Mouse (Mus musculus) neural tube, embryonic 10.5 days (tissue): ENCODE data around the gene Polr2c.
"Not testable (repeated sequence)": the region's sequence is repeated elsewhere in the genome, so short reads cannot be mapped to it uniquely, and the experiment has no call there.

Experiments
- DNase-seq: peaks from one replicate; pipeline ENCODE4 v3.0.0-alpha.2; 2017; ENCODE audit warnings: low spot score; ENCODE audit errors: extremely low spot score

Gene Polr2c

DNA sequence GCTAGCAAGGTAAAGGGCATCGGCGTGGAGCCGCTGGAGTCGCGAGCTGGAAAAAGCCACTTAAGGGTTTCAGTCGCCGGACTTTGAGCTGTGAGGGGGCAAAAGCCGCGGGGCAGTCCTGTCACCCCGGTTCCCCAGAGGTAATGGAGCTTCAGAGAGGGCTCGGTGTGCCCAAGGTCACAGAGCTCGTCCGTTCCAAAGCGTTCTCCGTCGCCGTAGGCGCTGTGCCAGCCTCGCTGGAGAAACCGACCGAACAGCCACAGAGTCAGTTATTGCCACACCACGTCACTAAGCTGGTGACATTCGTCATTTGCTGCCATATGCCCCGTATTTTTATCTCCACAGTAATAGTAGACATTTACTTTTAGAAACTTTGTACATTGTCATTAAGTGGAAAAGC lies 18.6 kb upstream of the Polr2c start:
- DNase-seq = no peak

DNA sequence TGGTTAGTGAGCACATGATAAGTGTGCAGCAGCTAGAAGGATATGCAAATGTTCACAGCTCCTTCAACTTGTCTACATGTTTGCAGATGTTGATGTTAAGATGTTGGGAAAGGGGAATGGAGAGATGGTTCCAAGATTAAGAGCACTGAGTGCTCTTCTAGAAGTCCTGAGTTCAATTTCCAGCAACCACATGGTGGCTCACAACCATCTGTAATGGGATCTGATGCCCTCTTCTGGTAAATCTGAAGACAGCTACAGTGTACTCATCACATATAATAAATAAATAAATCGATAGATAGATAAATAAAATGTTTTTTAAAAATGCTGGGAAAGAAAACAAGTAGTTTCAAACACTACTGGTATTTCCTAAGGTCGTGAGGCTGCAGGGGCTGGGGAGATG lies 16.1 kb upstream of the Polr2c start:
- no peak for DNase-seq

DNA sequence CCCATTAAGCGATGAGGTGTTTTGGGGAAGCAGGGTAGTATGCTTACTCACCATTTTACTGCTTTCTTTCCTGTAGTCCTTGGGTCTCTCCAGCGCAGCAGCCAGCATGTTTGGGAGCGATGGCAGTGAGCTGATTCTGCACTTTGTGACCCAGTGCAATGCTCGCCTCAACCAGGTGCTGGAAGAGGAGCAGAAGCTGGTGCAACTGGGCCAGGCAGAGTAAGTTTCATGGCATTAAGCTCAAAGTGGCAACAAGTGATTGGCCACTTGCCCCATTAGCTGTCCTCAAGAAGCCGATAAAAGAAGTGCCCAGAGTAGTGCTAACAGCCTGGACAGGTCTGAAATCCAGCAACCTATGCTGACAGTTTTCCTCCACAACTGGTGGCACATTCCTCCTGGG lies 7.2 kb upstream of the Polr2c start:
- no peak for DNase-seq

DNA sequence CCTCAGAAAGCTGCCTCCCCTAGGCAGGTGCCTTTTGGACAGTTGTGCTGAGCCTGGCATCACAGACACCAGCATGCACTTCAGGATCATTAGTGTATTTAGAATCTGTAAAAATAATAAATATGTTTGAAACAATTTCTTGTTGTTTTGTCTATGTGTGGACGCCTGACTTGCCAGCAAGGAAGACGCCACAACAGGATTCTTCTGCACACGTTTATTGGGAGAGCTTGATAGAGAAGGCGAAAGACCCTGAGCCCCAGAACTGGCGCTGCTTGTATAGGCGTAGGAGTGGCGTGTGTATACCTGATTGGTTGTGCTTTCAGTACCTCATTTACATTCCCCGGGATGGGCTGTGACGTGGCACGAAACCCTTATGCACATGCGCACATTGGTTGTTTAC lies 2.5 kb upstream of the Polr2c start:
- DNase-seq = not testable (repeated sequence)

DNA sequence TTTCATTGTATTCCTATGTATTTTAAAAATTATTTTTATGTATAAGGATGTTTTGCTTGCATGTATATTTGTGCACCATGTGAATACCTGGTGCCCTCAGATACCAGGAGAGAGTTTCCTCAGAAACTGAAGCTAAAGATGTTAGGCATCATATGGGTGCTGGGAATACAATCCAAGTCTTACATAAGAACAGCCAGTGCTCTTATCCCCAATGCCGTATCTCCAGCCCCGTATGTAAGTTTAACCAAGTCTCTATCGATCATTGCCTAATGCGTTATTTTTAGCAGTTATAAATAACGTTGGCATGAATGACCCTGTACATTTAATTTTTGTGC lies 272 bp upstream of the Polr2c start:
- no peak for DNase-seq

DNA sequence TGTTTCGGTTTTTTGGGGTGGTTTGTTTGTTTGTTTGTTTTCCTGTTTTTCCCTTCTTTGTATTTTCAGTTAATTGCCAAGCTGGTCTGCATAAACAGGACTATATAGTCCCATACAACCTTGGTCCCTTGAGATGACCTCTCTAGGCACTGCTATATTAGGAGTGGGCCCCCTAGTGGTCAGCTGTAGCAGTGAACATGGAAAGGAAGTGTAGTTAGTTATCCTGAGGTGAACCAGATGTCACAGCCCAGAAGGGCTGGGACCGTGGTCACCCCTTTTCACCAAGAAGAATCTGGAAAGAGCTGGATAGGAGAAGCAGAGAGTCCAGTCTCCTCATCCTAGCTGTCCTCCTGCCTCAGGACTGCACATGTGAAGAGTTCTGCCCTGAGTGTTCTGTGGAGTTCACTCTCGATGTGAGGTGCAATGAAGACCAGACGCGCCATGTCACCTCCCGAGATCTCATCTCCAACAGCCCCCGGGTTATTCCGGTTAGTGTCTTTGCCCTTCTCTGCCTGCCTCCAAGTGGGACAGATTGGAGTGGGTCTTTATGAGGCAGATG lies 4.2 kb downstream of the Polr2c start:
- peak; percentile 62 for DNase-seq

DNA sequence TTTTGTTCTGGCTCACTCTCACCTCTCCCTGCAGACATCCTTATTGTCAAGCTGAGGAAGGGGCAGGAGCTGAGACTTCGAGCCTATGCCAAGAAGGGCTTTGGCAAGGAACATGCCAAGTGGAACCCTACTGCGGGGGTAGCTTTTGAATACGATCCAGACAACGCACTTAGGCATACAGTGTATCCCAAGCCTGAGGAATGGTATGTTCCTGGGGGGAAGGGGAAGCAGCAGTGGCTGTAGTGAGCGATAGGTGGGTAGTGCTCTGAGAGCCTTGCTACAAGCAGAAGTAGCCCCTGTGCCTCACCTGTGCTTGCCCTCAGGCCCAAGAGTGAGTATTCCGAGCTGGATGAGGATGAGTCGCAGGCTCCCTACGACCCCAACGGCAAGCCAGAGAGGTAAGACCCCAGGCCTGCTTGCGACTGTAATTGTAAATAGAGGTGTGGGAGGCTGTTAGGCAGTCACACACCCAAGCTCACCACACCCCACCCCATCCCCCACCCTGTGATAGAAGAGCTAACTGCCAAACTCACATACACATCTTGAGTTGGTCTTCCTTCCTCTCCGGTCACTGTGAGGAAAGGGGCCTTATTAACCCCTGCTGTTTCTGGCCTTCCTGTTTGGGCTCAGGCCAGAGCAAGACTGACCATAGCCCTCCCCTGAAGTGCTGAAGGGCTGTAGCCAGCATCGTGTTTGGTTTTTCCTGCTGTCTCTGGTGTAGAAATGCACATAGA lies 5.4 kb downstream of the Polr2c start:
- no peak for DNase-seq

DNA sequence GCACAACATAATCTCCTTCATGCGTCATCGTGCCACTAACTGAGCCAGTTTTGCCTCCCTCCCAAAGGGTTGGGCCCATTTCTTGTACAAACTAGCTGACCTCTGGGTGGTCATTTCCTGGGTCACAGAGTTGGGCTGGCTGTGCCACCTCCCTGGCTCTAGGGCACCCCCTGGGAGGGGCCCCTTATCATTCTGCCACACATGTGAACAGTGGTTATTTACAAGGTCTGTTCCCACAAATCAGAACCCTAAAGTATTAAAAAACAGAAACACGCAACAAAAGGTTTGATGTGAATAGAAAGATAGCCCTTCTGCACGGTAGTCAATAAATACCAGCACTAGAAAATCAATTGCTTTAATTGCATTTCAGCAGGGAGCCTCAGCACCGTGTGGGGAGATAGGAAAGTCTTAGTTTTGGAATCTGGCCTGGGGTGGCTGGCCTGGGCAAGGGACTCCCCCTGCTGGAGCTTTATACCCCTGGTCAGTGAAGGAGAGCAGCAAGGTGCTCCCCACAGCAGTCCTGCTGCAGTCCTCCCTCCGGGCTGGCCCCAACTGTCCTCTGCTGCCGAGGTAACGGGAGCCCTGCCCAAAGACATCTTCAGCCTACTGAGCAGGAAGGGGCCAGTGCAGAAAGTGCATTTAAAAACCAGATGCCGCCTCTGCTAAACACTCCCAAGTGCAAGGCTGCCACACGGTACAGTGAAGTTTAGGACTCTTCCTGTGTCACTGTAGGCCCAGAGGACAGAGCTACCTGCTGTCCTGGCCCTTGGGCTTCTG lies 6.8 kb downstream of the Polr2c start:
- no peak for DNase-seq

DNA sequence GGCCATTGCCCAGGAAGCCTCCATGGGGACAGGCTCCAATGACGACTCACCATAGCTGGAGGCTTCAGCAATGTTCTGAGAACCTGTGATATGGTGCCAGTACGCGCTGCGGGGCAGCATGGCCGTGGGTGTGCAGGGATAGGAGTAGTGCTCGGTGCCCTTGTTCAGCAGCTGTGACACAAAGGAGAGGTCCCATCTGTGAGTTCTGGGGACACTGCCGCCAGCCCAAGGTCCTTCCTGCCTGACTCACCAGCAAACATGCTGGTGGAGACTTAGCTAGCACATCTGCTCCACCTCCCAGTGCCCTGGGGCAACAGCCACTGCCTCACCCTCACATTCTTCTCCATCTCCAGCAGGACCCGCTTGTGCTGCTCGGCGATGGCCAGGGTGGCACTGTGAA lies 8.0 kb downstream of the Polr2c start:
- DNase-seq = no peak

DNA sequence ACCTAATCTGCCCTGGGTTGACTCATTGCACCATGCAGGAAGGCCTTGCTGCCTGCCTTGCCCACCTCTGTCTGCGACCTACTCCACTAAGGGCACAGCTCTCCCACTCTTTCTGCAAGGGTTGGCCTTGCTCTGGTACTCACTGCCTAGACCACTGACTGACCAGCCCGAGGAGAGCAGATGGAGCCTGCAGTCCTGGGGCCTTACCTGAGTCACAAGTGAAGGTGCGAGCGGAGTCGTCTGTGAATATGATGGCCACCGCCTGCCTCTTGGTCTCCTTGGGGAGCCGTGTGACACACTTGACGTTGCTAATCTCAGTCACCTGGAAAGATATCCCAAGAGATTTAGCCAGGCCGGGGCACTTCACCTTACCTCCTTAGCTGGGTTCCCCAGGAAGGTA lies 9.7 kb downstream of the Polr2c start:
- no peak for DNase-seq

DNA sequence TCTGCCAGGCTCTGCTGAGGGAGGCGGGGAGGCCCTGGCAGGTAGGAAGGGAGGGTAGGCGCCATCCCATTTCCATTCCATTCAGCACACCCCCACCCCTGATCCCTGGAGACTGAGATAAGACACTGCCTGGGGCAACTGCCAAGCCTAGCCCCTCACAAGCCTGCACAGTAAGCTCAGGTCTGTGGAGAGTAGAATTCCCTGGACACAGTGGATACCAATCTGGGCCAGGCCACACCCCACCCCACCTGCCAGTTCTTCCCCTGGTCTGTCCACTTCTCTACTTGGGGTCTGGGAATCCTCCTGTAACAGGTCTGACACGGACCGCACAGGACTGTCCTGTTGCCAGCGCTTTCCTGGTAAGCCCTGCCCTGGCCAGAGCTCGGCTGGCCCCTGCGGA lies 11.9 kb downstream of the Polr2c start:
- DNase-seq = no peak

DNA sequence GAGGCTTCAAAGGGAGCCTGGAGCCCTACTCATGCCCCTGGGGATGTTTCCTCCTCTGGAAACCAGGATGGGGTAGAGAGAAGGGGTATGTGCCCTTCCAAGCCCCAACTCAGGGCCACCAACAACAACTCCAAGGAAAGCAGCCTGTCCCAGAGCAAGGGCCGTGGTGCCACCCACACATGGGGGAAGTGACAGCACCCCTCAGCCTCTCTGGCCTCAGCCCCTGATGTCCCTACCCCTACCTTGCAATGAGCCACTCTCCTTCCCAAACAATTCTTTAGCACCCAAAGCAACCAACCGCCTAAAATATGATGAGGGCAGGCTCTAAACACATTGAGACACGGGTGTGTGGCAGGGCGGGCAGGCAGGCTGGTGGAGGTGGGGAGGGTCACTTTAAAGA lies 12.8 kb downstream of the Polr2c start:
- no peak for DNase-seq

DNA sequence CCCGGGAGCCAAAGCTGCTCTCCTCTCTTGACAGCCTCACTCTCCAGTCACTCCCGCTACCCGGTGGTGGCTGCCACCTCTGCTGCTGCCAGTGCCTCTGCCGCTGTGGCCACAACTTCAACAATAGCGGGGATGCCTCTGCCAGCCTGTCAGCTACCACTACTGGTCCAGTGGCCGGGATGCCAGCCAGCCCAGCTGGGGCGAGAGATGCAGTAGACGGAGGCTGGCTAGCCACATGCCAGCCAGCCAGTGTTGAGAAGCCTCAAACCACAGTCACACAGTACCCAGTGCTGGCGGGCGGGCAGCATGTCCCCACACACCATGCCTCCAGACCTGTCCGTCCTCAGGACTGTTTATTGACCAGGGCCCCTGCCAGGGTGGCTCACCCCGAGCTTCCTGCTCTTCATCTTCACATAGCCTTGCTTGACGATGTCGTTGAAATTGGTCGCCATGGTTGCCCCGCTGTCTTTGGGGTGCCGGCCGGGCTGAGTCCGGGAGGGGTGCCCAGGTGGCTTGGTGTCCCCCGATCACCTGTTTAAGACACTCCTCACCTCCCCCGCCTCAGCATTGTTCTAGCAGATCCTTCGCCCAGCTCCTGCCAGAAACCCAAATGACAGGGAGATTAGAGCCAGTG lies 13.3 kb downstream of the Polr2c start:
- DNase-seq = peak; percentile 30

DNA sequence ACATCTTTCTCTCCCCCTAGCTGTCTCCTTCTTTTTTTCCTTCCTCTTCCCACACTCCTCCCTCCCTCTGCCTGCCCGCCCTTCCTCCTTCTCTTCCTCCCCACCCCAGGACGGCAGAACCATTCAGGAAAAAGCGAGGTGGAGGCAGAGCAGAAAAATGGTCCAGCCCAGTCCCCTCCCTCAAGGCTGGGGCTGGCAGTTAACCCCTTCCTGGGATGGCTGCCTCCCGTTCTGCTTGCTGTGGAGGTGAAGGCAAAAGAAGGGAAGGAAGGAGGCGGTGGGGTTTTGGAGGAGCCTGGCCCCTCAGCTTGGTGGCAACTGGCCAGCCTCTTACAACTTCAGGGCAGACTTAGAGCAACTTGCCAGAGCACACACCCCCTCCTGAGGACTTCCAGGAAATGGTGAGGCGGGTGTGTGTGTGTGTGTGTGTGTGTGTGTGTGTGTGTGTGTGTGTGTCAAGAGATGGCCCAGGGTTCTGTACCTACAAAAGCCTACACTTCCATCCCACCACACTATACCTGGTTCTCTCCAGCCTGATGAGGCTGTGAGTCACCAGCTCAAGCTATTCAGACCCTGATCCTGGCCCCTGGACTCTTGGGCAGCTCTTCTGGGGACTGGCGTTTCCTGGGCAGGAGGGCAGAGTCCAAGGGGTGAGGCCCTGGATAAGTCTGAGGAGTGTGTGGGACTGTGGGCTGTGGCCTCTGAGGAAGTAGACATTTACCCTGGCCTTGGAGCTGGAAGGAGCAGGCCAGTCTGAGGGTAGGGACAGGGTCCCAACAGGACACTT lies 14.1 kb downstream of the Polr2c start:
- peak; percentile 51 for DNase-seq

DNA sequence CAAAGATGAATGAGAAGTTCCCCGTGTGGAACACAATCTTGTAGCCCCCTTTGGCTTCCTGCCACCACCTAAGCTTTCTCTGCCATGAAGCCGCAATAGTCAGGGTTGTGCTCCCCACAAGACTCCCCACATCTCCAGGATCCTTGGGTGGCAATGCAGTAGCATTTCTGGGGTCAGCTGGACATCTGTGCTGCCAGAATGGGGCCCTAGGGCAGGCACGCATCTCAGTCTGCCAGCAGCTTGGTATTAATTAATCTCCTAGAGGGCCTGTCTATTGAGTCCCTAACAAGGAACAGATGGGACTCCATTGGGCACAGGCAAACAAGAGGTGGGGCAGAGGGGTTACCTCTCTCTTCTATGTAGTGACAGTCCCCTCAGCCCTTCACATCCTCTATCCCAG lies 14.9 kb downstream of the Polr2c start:
- DNase-seq = no peak

DNA sequence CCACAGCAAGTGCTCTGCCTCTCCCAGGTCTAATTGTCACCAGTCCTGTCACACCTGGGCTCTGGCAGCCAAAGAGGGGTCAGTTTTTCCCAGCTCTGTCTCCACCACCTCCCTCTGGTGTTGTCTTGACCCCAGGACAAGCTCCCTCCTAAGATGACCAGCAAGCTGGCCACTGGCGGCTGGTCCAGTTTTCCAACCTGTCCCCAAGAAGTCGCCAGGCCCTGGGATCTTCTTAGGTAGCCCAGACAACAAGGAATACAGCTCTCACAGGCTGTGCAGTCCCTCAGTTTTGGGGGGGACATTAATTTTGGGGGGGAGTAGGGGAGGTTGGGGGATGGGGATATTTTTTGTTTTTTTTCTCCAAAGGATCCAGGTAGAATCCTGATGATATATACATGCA lies 15.3 kb downstream of the Polr2c start:
- DNase-seq = no peak

DNA sequence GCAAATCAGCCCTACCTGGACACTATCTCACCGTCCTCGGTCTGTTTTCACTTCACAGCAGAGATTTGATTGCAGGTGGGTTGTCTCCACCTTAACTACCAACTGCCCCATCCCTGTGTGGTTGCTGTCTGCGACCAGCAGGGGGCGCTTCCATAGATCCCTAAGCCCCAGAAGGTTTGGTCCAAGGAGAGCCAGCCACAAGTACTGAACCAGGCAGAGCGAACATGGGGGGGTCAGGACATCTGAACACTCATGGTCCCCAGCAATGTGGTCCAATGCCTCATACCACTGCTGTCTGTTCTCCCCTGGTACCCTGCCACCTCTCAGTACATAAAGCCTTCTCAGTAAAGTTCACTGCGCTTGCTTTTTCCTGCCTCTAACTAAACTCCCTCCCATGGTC lies 17.1 kb downstream of the Polr2c start:
- peak; percentile 70 for DNase-seq

DNA sequence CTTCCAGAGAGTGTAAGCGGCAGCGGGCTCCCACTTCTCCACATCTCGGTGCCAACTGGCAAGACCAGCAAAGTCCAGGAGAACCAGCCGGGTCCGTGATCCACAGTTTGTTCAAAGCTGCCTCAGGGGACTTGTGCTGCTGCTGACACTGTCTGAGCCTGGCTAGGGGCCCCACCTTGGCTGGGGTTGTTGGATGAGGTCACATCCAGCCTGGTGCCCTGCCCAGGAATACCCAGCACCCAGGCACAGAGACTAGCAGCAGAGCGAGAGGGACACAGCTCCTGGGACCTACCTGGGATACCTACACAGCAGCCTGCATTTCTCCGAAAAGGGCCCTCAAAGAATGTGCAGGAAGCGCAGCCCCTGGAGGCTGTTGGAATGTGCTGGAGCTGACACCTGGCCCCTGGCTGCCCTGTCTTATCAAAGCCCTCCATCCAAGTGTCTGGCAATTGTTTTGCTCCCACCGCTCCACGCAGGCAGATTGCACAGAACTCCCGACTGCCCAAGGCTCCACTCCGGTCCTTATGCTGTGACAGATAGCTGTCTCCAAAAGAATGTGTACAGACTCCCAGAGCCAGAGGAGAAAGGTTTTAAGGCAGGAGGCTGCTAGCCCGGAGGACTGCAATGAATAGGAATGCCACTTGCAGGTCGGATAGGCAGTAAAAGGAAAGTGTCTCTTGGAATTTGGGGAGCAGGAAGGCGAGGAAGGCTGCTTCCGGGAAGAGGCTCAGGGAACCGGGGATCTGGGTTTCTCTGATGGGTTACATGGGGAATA lies 18.0 kb downstream of the Polr2c start:
- peak; percentile 42 for DNase-seq

DNA sequence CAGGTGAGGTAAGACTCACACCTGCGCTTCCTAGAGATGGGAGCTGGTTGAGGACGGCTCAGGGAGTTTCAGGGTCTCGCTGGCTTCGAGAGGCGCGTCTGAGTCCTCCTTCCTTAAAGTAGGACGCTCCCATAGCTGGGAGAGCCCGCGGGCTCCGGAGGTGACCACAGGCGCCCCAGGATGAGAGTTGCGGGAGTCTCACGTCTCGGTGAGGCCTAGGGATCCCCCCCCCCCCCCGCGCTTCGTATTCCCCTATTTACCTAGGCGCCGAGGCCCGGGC lies 18.6 kb downstream of the Polr2c start:
- no peak for DNase-seq

DNA sequence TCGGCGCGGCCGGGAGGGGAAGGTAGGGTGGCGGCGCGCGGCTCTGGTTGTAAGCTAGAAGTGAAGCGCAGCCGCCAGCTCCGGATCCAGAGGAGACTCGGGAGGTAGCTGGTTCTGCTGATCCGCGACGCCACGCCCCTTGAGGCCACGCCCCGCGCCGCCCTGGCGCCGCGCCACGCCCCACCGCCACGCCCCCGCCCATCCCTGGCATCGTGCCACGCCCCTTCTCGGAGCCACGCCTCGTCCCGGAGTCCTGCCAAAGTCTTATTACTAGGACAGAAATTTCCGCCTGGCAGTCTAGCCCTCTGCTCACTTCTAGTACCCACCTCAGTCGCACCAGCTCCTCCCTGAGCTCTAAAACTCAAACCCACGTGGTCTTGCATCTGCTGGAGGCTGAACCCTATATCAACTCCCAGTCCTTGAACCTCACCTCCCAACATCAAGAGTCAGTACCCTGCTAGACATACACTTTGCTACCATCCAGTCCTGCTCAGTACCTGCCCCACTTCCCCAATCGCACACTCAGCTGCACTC lies 19.0 kb downstream of the Polr2c start, which contains the start of gene Dok4:
TSS of gene Dok4 (minus strand) at position 134 of the 534 bp plus-strand sequence.
- DNase-seq = peak; percentile 95

DNA sequence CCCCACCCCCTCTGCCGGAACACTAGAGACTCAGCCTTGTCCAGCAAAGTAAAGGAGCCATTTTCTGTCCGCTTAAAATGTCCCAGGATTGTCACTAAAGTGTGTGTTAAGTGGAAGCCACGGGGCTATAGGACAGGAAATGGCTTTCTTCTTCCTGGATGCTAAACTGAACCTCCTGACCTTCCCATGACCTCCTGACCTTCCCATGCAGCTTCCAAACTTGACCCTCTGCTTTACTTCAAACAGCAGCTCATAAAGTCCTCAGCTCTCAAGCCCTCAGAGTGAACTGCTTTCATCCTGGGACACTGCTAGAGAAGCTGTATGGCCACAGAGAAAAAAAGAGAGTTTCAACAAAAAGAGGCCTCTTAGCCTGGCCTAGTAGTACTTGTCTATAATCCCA lies 19.6 kb downstream of the Polr2c start:
- DNase-seq = no peak
